Mouse (Mus musculus) olfactory bulb, adult 2 months (tissue): ENCODE results near the gene Txndc11.

Source experiments
- CTCF ChIP-seq: fragments of 200-500 bp; IDR thresholded peaks from 2 replicates; pipeline ENCODE4 v1.5.1; 2012; ENCODE audit warnings: low read depth, mild to moderate bottlenecking, low read length, moderate library complexity; ENCODE audit not compliant: insufficient read depth
- POLR2A ChIP-seq: fragments of 200-500 bp; IDR thresholded peaks from 2 replicates; pipeline ENCODE4 v1.6.1; 2012; ENCODE audit warnings: mild to moderate bottlenecking, low read depth, low read length, moderate library complexity; ENCODE audit not compliant: insufficient read depth

DNA sequence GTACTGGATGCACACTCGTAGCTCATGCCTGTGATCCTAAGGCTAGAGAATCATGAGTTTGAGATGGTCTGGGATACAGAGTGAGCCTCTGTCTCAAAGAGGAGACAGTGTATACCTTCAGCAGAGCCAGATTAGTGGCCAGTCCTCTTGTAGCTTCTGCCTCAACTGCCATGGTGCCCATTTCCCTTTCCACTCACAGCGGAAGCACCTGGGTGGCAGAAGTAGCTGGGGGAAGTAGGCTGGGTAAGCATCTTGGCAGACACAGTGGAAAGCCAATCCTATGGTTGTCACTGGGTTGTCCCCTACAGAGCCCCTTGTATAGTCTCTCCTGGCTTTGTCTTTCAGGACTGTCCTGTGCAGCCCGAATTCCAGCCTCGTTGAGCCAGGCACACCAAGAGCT lies 62.6 kb downstream of the Txndc11 start:
- TF ChIP-seq CTCF (no peak), POLR2A (no peak)
